Mouse (Mus musculus) heart, adult 2 months (tissue): ENCODE measurements around the gene Gm20662.

Source experiments
- CTCF ChIP-seq: fragments of 200-600 bp; IDR thresholded peaks from 2 replicates; pipeline ENCODE4 v1.8.1; 2022; ENCODE audit warnings: antibody characterized with exemption, mild to moderate bottlenecking, moderate library complexity
- EP300 ChIP-seq: fragments of 200-500 bp; IDR thresholded peaks from 2 replicates; pipeline ENCODE4 v1.6.1; 2011; ENCODE audit warnings: low read depth, low read length, control low read depth; ENCODE audit not compliant: insufficient read depth
- POLR2A ChIP-seq: fragments of 200-500 bp; IDR thresholded peaks from 2 replicates; pipeline ENCODE4 v1.6.1; 2011; ENCODE audit warnings: mild to moderate bottlenecking, low read depth, low read length, control low read depth; ENCODE audit not compliant: insufficient read depth

GRCm38 (mm10) chr9:107971690-107972541 lies 24.2 kb upstream of the Gm20662 start:
- TF ChIP-seq EP300 (peak; percentile 88; the same call in 1 of the 2 replicates), POLR2A (peak; percentile 51; the same call in 1 of the 2 replicates), CTCF (no peak)
